Mouse (Mus musculus) gastrocnemius, postnatal 4 days (tissue): ENCODE measurements around the gene Npsr1. TPM values are rescaled to one million over a fixed set of nuclear protein-coding genes. Genes with fewer than 3 reads are reported as not detected.

Experiments
- DNase-seq, 2 experiments: peaks; one replicate each; pipeline ENCODE4 v3.0.0; 2021 to 2022; ENCODE audit warnings: low spot score in 2 of 2, mixed read lengths in 2 of 2
- long read RNA-seq, 2 experiments: library from polyadenylated mRNA; stranded (forward); transcript quantifications; one replicate each; pipeline ENCODE4 v2.0.0; 2021
- total RNA-seq, 2 experiments: library from RNA; stranded (reverse); gene quantifications; 2 replicates each; pipeline ENCODE4 v1.2.3; 2021

Gene Npsr1
- total RNA-seq: not detected
- long read RNA-seq, experiment 1: 0 reads
- long read RNA-seq, experiment 2: 0 reads

- no peak for DNase-seq
Observed at GRCm38 (mm10) chr9:24097696-24098095, at the start of gene Npsr1. Npsr1 (plus strand) TSS chr9:24097996.

DNA sequence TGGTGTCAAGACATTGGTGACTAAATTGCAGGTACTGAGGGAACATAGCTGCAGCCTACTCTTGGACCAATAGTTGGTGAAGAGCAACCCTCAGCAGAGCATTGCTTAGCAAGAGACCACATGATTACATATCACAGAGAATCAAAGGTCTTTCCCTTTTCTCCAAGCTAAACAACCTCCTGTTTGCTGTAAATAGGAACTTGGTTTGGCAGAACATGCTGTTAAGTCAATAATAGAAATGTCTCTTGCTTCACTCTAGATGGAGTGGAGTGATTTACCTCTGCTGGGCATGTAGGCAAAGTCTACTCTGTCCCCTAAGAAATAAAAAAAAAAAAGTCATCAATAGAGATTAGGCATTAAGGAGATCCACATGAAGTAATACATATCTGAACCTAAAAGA is 46.3 kb upstream of the Npsr1 start:
- DNase-seq: no peak

DNA sequence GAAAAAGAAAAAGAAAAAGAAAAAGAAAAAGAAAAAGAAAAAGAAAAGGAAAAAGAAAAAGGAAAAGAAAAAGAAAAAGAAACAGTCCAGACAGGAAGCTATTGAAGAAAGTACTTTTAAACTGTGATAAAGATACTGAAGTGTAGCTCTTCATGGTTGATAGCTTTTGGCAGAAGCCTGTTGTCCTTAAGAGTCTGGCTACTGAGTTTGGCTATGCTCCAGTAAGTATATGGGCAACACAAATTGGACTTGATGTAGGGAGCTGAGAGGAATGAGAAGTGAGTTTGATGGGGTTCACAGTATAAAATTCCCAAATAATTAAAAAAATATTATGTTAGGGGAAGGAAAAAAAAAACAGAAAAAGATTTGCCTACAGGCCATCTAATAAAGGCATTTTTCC is 34.5 kb upstream of the Npsr1 start:
- DNase-seq: no peak

DNA sequence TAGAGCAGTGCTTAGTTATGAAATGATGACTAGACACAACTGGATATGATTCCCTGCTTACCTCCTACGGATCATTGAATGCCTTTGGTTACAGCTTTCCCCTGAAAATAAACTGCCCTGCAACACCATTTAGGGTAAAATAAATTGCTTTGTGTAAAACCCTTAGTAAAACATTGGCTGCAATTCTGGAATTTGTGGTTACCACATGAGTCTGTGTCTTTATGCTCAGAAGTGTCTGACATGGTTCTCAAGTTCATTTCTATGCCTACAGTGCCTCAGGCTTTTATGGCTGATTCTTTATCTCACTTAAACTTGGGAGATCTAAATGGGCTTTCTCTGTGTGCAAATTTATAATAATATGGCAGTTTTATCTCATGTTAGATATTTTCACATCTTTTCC is 26.1 kb upstream of the Npsr1 start:
- DNase-seq: no peak

GRCm38 (mm10) chr9:24077596-24077995 is 20.2 kb upstream of the Npsr1 start:
- DNase-seq: no peak

DNA sequence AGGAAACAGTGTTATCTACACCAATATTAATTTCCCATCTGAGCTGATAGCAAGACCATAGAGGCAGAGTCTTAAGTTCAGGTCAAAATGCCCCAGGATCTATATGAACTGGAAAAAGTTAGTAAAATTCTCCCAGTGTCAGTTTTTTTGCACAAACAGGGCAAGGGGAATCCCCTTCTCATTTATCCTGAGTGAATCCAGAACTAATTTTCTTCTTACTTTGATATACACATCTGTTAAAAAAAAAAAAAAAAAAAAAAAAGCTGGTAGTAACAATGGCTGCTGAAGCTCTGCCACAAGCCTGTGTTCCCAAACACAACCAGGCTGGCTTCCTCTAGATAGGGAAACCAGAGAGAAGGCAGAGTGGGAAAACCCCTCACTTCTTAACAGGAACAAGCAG is 5.9 kb upstream of the Npsr1 start:
- DNase-seq: no peak

GRCm38 (mm10) chr9:24098526-24098925 is 730 bp downstream of the Npsr1 start:
- no peak for DNase-seq

- DNase-seq: no peak
Observed at GRCm38 (mm10) chr9:24099631-24100030, 1.8 kb downstream of the Npsr1 start.

DNA sequence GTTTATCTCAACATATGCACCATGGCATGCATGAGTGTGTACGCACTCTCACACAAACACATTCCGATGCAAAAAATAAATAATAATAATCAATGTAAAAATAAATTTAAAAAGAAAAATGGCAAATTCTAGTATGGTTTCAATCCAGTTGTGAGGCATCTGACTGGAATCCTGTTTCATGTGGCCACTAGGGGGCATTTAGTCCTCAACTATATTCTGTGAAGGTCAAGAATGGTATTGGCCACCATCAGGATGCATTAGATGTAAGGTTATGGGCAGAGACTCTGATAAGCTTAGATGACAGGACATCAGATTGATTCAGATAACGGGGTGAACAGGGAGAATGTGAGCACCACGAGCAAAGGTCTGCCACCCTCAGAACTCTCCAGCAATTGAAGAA is 21.6 kb downstream of the Npsr1 start:
- DNase-seq: peak in 1 of 2 experiments; percentile 10

DNA sequence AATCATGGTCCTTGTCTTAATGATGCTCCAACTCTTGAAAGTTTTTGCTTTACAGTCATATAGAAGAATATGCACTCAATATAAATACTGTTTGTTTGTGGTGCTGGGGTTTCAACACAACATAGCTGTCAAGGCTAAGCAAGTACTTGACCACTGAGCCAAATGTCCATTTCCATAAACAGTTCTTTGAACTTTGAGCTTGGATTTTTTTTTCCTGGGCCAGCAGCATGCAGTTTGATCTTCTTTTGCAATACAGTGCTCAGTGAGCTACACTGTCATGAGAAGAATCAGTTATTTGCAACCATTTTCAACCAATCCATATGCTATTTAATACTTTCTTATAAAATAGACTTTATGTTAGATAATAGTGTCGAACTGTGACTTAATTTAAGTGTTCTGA is 35.3 kb downstream of the Npsr1 start:
- DNase-seq: no peak

DNA sequence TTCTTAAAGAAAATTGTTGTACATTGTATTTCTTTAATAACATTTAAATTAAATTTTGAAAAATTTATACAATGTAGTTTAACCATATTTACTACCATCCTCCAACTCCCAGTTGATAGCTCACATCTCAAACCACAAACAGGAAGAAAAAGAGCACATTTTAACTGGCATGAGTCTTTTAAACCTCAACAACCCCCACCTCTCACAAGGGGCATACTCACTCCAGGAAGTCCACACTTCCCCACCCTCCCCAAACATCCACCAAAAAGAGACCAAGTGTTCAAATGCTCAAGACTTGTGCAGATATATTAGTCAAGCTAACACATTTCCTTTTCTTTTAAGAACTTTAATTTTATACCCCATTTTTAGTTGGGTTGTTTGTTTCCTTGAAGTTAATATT is 38.6 kb downstream of the Npsr1 start:
- DNase-seq: no peak

GRCm38 (mm10) chr9:24144341-24144740 is 46.5 kb downstream of the Npsr1 start:
- no peak for DNase-seq

GRCm38 (mm10) chr9:24157208-24157607 is 59.4 kb downstream of the Npsr1 start:
- DNase-seq: no peak

GRCm38 (mm10) chr9:24160409-24160808 is 62.6 kb downstream of the Npsr1 start:
- no peak for DNase-seq

DNA sequence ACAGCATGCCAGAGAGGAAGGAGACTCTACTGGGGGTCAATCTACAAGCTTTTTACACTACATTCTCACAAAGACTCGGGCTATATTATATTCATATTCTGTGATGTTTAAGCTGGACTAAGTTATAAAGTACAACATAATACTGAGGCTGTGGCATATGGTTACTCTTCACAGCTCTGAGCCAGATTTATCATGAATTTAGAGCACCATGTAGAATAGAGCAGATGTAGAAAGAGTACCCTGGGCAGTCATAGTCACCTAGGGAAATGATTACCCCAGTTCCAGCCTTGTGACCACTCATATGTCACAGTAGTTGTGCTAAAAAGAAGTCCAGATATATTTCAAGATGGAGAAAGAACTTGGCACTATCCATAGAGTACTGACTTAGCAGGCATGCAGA is 70.7 kb downstream of the Npsr1 start:
- DNase-seq: no peak

GRCm38 (mm10) chr9:24170728-24171127 is 72.9 kb downstream of the Npsr1 start:
- DNase-seq: no peak

DNA sequence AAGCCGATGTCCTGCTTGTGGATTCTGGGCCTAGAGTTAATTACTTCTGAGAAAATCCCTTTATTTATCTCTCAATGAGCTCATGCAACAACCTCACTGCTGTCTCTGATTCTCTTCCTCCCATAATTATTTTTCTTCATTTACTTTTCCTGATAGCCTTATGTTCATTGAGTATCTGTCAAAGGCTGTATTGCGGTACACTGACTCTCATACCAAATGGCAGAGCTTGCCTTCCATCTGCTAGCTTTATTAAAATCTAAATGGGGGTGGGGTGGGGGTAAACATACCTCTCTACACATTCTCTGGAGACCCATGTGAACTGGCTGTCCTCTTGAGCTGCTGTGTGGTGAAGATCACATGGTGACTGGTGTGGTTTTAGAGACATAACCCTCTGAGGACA is 80.9 kb downstream of the Npsr1 start:
- DNase-seq: no peak

- DNase-seq: no peak
Observed at GRCm38 (mm10) chr9:24180926-24181325, 83.1 kb downstream of the Npsr1 start.

DNA sequence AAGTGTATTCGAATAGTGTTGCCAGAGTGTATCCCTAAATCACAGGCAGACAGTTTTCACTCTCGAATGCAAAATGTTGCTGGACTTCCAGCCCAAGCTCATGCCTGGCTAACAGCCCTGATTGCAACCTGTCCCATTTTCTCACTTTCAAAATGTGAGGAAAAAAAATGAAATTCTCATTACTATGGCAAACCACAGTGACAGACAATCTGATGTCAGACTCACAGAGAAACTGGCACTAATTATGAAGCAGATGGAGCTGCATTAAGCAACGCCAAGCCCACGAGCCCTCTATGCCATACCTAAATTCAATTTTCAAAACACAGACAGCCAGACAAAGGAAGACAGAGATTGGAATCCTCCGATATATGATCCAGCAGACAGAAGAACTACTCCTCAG is 88.5 kb downstream of the Npsr1 start:
- DNase-seq: no peak

- no peak for DNase-seq
Observed at GRCm38 (mm10) chr9:24189511-24190260, 91.9 kb downstream of the Npsr1 start.

- no peak for DNase-seq
Observed at GRCm38 (mm10) chr9:24190261-24190588, 92.4 kb downstream of the Npsr1 start.

- DNase-seq: no peak
Observed at GRCm38 (mm10) chr9:24198254-24198653, 100.5 kb downstream of the Npsr1 start.

DNA sequence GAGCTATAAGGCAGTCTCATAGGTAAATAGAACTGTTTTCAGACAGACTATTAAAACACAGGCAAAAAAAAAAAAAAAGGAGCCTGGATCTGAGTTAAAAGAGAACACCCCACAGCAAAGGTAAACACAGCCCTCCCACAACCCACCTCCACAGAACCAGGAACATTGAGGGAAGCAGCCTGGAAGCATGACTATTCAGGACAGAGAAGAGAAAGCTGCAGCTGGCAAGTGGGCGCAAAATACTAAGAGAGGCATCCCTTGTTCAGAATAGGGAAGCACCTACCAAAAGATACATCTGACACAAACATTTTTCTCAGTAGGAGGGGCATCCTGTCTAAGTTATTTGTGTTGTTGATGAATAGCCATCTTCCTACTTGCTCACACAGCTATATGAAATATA is 113.8 kb downstream of the Npsr1 start:
- DNase-seq: no peak

- no peak for DNase-seq
Observed at GRCm38 (mm10) chr9:24217721-24218120, 119.9 kb downstream of the Npsr1 start.
